Mouse (Mus musculus): ENCODE results near the gene Tmc5.

DNA sequence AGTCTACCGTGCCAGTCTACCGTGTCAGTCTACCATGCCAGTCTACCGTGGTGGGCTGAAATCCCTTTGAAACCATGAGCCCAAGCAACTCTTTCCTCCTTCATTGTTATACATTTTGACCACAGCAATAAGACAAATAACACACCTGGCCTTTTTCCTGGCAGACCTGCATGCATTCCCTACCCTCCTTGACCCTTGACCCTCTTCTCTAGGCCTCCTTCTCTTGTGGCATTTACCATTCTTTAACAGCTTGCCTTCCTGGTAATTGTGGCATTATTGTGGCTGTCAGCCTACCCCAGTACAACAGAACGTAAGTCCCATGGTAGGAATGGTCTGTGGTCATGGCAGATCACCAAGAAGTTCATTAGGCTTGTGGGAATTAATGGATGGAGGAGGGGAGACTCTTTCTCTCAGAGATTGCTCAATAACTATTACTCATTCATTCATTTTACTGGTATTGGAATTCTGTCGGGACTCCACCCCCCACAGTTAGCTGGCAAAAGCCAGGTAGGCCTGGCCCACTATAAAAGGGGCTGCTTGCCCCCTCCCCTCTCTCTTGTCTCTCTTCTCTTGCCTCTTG lies 6.3 kb upstream of the Tmc5 start:
- TF ChIP-seq CEBPB (IDR thresholded peaks at IDR 0.05; ENCODE audit: insufficient read depth, poor library complexity, severe bottlenecking): 0 out of 2 replicates have a peak, but pooled peaks have one; percentile 12
- TF ChIP-seq MYOD1 (IDR thresholded peaks at IDR 0.05; ENCODE audit: control insufficient read depth in 1 of 3, insufficient read length in 2 of 3, low read depth in 2 of 3): no peak
- no peak for TF ChIP-seq POLR2AphosphoS2 (IDR thresholded peaks at IDR 0.05; ENCODE audit: insufficient read length, low read depth)
- no peak for TF ChIP-seq E2F4 (IDR thresholded peaks at IDR 0.05; ENCODE audit: insufficient read depth)
- TF ChIP-seq POLR2A (IDR thresholded peaks at IDR 0.05; ENCODE audit: insufficient read length, low read depth): no peak
- TF ChIP-seq USF1 (IDR thresholded peaks at IDR 0.05; ENCODE audit: low read depth): no peak
